ENCODE assay signal across 21 mouse cellular contexts in the genomic region with DNA sequence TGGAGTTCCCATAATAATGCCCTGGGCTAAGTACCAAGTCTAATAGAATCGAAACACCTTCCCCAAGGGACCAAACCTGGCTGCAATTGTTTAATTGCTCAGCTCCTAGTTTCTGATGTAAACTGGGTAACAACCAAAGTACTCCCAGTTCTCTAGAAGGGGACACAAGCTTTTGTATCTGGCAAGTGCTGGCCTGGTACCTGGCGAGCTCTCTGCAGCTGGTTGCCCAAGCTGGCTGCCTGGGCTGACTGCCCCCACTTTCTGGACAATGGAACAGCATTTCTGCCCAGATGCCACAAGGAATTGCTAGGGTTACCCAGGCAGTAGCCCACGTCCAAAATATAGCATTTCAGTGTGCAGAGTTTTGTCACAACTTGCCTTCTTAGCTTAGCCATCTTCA. TPM values are rescaled to one million over a fixed set of nuclear protein-coding genes. Genes with fewer than 3 reads are reported as not detected.
DNase-seq lines count a peak whose midpoint lies in the region; ATAC-seq lines count a peak whose summit lies in the region.
"Had no signal": no experiment of that assay in that cellular context is flagged by ENCODE, and none has a peak within 500 bp of the region (broad histone marks: within the 10 kb centered on the region; RNA-seq: fewer than 3 reads in every experiment).

No protein-coding gene starts in this region.

- DNase-seq in heart, adult 11 months, result peak; percentile 73
- peak; percentile 35 to 38 for DNase-seq in layer of hippocampus, postnatal 10 days (ENCODE audit: low spot score in 2 of 2)
- DNase-seq in layer of hippocampus, adult 8-10 months (ENCODE audit: low spot score in 2 of 2), result no peak
- DNase-seq: adrenal gland, adult 2 months; adrenal gland, adult 8-10 months; adrenal gland, postnatal 10 days; adrenal gland, postnatal 14 days; adrenal gland, postnatal 25 days; adrenal gland, postnatal 36 days; B cell, adult 2 months; cerebellum, adult 11 months; cerebellum, adult 11-12 months; cerebellum, adult 18-20 months had no signal

- no peak overlapping the region for H3K27ac ChIP-seq in heart, embryonic 12.5 days (ENCODE audit: poor library complexity, severe bottlenecking)

- no peaks in the 10 kb centered on the region for H3K9me3 ChIP-seq in heart, embryonic 12.5 days (replicated peaks)
- H3K9me3 ChIP-seq: G1E had no signal

- no peak overlapping the region for H3K9ac ChIP-seq in heart, embryonic 12.5 days

- no peaks in the 10 kb centered on the region for H3K36me3 ChIP-seq in heart, embryonic 12.5 days
- H3K36me3 ChIP-seq: G1E had no signal

- no peak overlapping the region for H3K4me2 ChIP-seq in heart, embryonic 12.5 days

- H3K4me1 ChIP-seq in heart, embryonic 12.5 days (replicated peaks), result peaks cover 15% of the 10 kb centered on the region

- 0 out of 2 replicates have a peak, but pooled peaks cover 3% of the 10 kb centered on the region for H3K27me3 ChIP-seq in heart, embryonic 12.5 days (replicated peaks)
- H3K27me3 ChIP-seq: CH12.LX had no signal

- H3K4me3 ChIP-seq in heart, embryonic 12.5 days, result no peak overlapping the region

- WGBS in heart, embryonic 12.5 days, result 79% methylated on average over 3 of the region's 3 CpGs

- ATAC-seq in heart, embryonic 12.5 days (ENCODE audit: insufficient number of reproducible peaks, low FRiP score), result no peak
- ATAC-seq: activated CD4-positive, CD25-positive, alpha-beta regulatory T cell, adult 4 months; CD4-positive, CD25-positive, alpha-beta regulatory T cell, adult 4 months; Patski had no signal

RNA-seq across cellular contexts. Expression of a gene that starts 12.0 kb away (rescaled TPM):
- polyA plus RNA-seq in heart, embryonic 12.5 days (2016; fragmentation: Nextera tagmentation; extraction: Ambion mirVana), result 4.0 and 4.4 TPM in 2 replicates
- total RNA-seq in layer of hippocampus, postnatal 10 days (2021), result 10 to 100 TPM; 17.2 to 17.5 TPM
- total RNA-seq in layer of hippocampus, adult 8-10 months (2022), result 10 to 100 TPM; 34.2 to 50.2 (median 44.5) TPM
- total RNA-seq: MEL had no signal
- polyA plus RNA-seq: activated CD4-positive, CD25-positive, alpha-beta regulatory T cell, adult 4 months; C2C12; CD4-positive, CD25-positive, alpha-beta regulatory T cell, adult 4 months; G1E; Patski had no signal

Comparison
In these comparisons a context has a peak if more than half of its experiments do, and no peak if none do; other contexts are left out.
1. DNase-seq: peak in heart, adult 11 months (single experiment) and layer of hippocampus, postnatal 10 days (2 of 2); none in layer of hippocampus, adult 8-10 months (0 of 2).